Mouse (Mus musculus) heart, embryonic 13.5 days (tissue): ENCODE measurements around the gene Katnb1. TPM values are rescaled to one million over a fixed set of nuclear protein-coding genes. Genes with fewer than 3 reads are reported as not detected.
A peak's percentile ranks its signal among the peaks of the same experiment; 100 is the strongest.

ENCODE experiments used
- ATAC-seq: fragments of 200-750 bp; cut with Nextera tagmentation; 2 replicates; pipeline ENCODE4 v1.8.0; 2017; ENCODE audit warnings: moderate TSS enrichment; ENCODE audit not compliant: insufficient number of reproducible peaks, low FRiP score, low TSS enrichment; ENCODE audit errors: extremely low read depth
- H3K27ac ChIP-seq: fragments of 300-500 bp; sonication (generic); replicated peaks from 2 replicates; pipeline ENCODE4 v1.5.1; 2015; ENCODE audit warnings: moderate library complexity, mild to moderate bottlenecking, inconsistent platforms
- H3K27me3 ChIP-seq: fragments of 300-500 bp; sonication (generic); replicated peaks from 2 replicates; pipeline ENCODE4 v1.6.1; 2015; ENCODE audit warnings: mild to moderate bottlenecking, inconsistent platforms
- H3K36me3 ChIP-seq: fragments of 300-500 bp; sonication (generic); 2 replicates; pipeline ENCODE4 v1.6.1; 2015; ENCODE audit warnings: mild to moderate bottlenecking, inconsistent platforms
- H3K4me1 ChIP-seq: fragments of 300-500 bp; sonication (generic); 2 replicates; pipeline ENCODE4 v1.6.1; 2015; ENCODE audit warnings: inconsistent platforms
- H3K4me2 ChIP-seq: fragments of 300-500 bp; sonication (generic); 2 replicates; pipeline ENCODE4 v1.6.1; 2015; ENCODE audit warnings: inconsistent platforms, mild to moderate bottlenecking, moderate library complexity
- H3K4me3 ChIP-seq: fragments of 300-500 bp; sonication (generic); 2 replicates; pipeline ENCODE4 v1.5.1; 2015; ENCODE audit warnings: moderate library complexity, mild to moderate bottlenecking, inconsistent platforms
- H3K9ac ChIP-seq: fragments of 300-500 bp; sonication (generic); 2 replicates; pipeline ENCODE4 v1.6.1; 2015; ENCODE audit warnings: inconsistent platforms, mild to moderate bottlenecking, moderate library complexity
- H3K9me3 ChIP-seq: fragments of 300-500 bp; sonication (generic); 2 replicates; pipeline ENCODE4 v1.6.1; 2016; ENCODE audit warnings: inconsistent platforms
- WGBS: fragments of 180-500 bp; shearing (Covaris S2); methylation state at CpG from one replicate; pipeline ENCODE4 v1.1.7; 2015; ENCODE audit warnings: mixed read lengths; 5-methylcytosine and 5-hydroxymethylcytosine counted together
- polyA plus RNA-seq: library from polyadenylated mRNA; unstranded; fragments of >200 nt; fragmentation: Nextera tagmentation; extraction: Ambion mirVana; gene quantifications from 2 replicates; pipeline ENCODE4 v1.2.1, GENCODE M21; 2015

Katnb1 gene
- polyA plus RNA-seq, 1 experiment from 2014 or later: 16.0 TPM

GRCm38 (mm10) chr8:95130966-95131537 lies 50.1 kb downstream of the Katnb1 start:
- H3K4me3 ChIP-seq: no peak overlapping the region
- H3K9me3 ChIP-seq: no peaks in the 10 kb centered on the region
- no peak overlapping the region for H3K27ac ChIP-seq
- H3K9ac ChIP-seq: no peak overlapping the region
- WGBS: 58% methylated on average over 15 of the region's 15 CpGs
- no peak for ATAC-seq
- no peak overlapping the region for H3K4me2 ChIP-seq
- peaks cover 52% of the 10 kb centered on the region for H3K36me3 ChIP-seq
- H3K27me3 ChIP-seq: no peaks in the 10 kb centered on the region; the same call in 1 of the 2 replicates
- 0 out of 2 replicates have a peak, but pooled peaks cover 5% of the 10 kb centered on the region for H3K4me1 ChIP-seq

- peaks cover 6% of the 10 kb centered on the region for H3K4me1 ChIP-seq
- WGBS: 72% methylated on average over 5 of the region's 5 CpGs
Observed at GRCm38 (mm10) chr8:95131983-95132382, 51.0 kb downstream of the Katnb1 start.

GRCm38 (mm10) chr8:95134186-95134585 lies 53.2 kb downstream of the Katnb1 start:
- whole genome bisulfite sequencing: 86% methylated on average over 2 of the region's 2 CpGs
- Histone ChIP-seq H3K4me2 (no peak overlapping the region), H3K4me3 (no peak overlapping the region), H3K4me1 (peaks cover 25% of the 10 kb centered on the region), H3K27ac (no peak overlapping the region), H3K36me3 (peaks cover 29% of the 10 kb centered on the region), H3K9ac (no peak overlapping the region), H3K27me3 (peaks cover 18% of the 10 kb centered on the region), H3K9me3 (no peaks in the 10 kb centered on the region)
- ATAC-seq: no peak

More at GRCm38 (mm10) chr8:95131983-95132382, 51.0 kb downstream of the Katnb1 start:
- no peak overlapping the region for H3K27ac ChIP-seq
- H3K4me3 ChIP-seq: no peak overlapping the region
- H3K27me3 ChIP-seq: peaks cover 9% of the 10 kb centered on the region
- no peak for ATAC-seq
- H3K36me3 ChIP-seq: peaks cover 47% of the 10 kb centered on the region
- H3K9ac ChIP-seq: no peak overlapping the region
- H3K9me3 ChIP-seq: no peaks in the 10 kb centered on the region
- H3K4me2 ChIP-seq: no peak overlapping the region

- ATAC-seq: no peak
- no peak overlapping the region for H3K27ac ChIP-seq
- H3K36me3 ChIP-seq: peaks cover 29% of the 10 kb centered on the region
- peaks cover 26% of the 10 kb centered on the region for H3K4me1 ChIP-seq
- 47% methylated on average over 3 of the region's 3 CpGs for WGBS
- no peaks in the 10 kb centered on the region for H3K9me3 ChIP-seq
- peaks cover 22% of the 10 kb centered on the region for H3K27me3 ChIP-seq
- no peak overlapping the region for H3K4me2 ChIP-seq
- no peak overlapping the region for H3K4me3 ChIP-seq
- H3K9ac ChIP-seq: no peak overlapping the region
Observed at GRCm38 (mm10) chr8:95135242-95135641, 54.3 kb downstream of the Katnb1 start.

GRCm38 (mm10) chr8:95136218-95136617 lies 55.2 kb downstream of the Katnb1 start:
- ATAC-seq: no peak
- H3K4me3 ChIP-seq: no peak overlapping the region
- peaks cover 32% of the 10 kb centered on the region for H3K4me1 ChIP-seq
- H3K27ac ChIP-seq: no peak overlapping the region
- WGBS: 78% methylated on average over 3 of the region's 3 CpGs
- H3K9me3 ChIP-seq: no peaks in the 10 kb centered on the region
- H3K4me2 ChIP-seq: no peak overlapping the region
- no peak overlapping the region for H3K9ac ChIP-seq
- H3K27me3 ChIP-seq: peaks cover 26% of the 10 kb centered on the region
- H3K36me3 ChIP-seq: peaks cover 29% of the 10 kb centered on the region

- Histone ChIP-seq H3K27ac (no peak overlapping the region), H3K9me3 (no peaks in the 10 kb centered on the region), H3K9ac (peak overlapping the region; percentile 63), H3K4me2 (peak overlapping the region; percentile 76), H3K36me3 (peaks cover 28% of the 10 kb centered on the region), H3K4me3 (peak overlapping the region; percentile 48), H3K4me1 (peaks cover 39% of the 10 kb centered on the region), H3K27me3 (peaks cover 26% of the 10 kb centered on the region)
- ATAC-seq: no peak
- 39% methylated on average over 12 of the region's 12 CpGs for WGBS
Observed at GRCm38 (mm10) chr8:95137201-95137600, 56.2 kb downstream of the Katnb1 start.

GRCm38 (mm10) chr8:95137641-95138098 lies 56.7 kb downstream of the Katnb1 start:
- no peak overlapping the region for H3K27ac ChIP-seq
- H3K27me3 ChIP-seq: peaks cover 26% of the 10 kb centered on the region
- WGBS: 8% methylated on average over 28 of the region's 28 CpGs
- no peak for ATAC-seq
- H3K36me3 ChIP-seq: peaks cover 24% of the 10 kb centered on the region
- peak overlapping the region; percentile 48 for H3K4me3 ChIP-seq
- peak overlapping the region; percentile 63 for H3K9ac ChIP-seq
- H3K9me3 ChIP-seq: no peaks in the 10 kb centered on the region
- H3K4me2 ChIP-seq: peak overlapping the region; percentile 76
- H3K4me1 ChIP-seq: peaks cover 41% of the 10 kb centered on the region

- Histone ChIP-seq H3K27ac (no peak overlapping the region), H3K9ac (peak overlapping the region; percentile 63; the same call in 1 of the 2 replicates)
- ATAC-seq: no peak
Observed at GRCm38 (mm10) chr8:95138341-95139050, 57.5 kb downstream of the Katnb1 start.

GRCm38 (mm10) chr8:95139051-95139365 lies 58.0 kb downstream of the Katnb1 start:
- Histone ChIP-seq H3K9ac (no peak overlapping the region), H3K4me3 (no peak overlapping the region), H3K4me1 (peaks cover 55% of the 10 kb centered on the region), H3K9me3 (no peaks in the 10 kb centered on the region), H3K36me3 (peaks cover 13% of the 10 kb centered on the region; the same call in 1 of the 2 replicates), H3K27ac (no peak overlapping the region), H3K4me2 (no peak overlapping the region), H3K27me3 (peaks cover 26% of the 10 kb centered on the region)
- no peak for ATAC-seq
- WGBS: 46% methylated on average over 1 of the region's 1 CpGs

More at GRCm38 (mm10) chr8:95138341-95139050, 57.5 kb downstream of the Katnb1 start:
- Histone ChIP-seq H3K4me3 (peak overlapping the region; percentile 48), H3K36me3 (peaks cover 16% of the 10 kb centered on the region), H3K27me3 (peaks cover 26% of the 10 kb centered on the region), H3K4me2 (peak overlapping the region; percentile 76), H3K9me3 (no peaks in the 10 kb centered on the region), H3K4me1 (peaks cover 49% of the 10 kb centered on the region)
- 30% methylated on average over 6 of the region's 6 CpGs for WGBS

GRCm38 (mm10) chr8:95140555-95140954 lies 59.6 kb downstream of the Katnb1 start:
- Histone ChIP-seq H3K36me3 (peaks cover 5% of the 10 kb centered on the region; the same call in 1 of the 2 replicates), H3K4me3 (peak overlapping the region; percentile 78), H3K27ac (0 out of 2 replicates have a peak overlapping the region, but pooled peaks have one; percentile 8), H3K9me3 (no peaks in the 10 kb centered on the region), H3K27me3 (peaks cover 26% of the 10 kb centered on the region), H3K4me1 (peaks cover 65% of the 10 kb centered on the region), H3K4me2 (peak overlapping the region; percentile 94), H3K9ac (peak overlapping the region; percentile 33)
- no peak for ATAC-seq
- 44% methylated on average over 5 of the region's 5 CpGs for WGBS

- no peak for ATAC-seq
- Histone ChIP-seq H3K36me3 (peaks cover 5% of the 10 kb centered on the region; the same call in 1 of the 2 replicates), H3K9me3 (no peaks in the 10 kb centered on the region), H3K9ac (peak overlapping the region; percentile 93), H3K4me2 (peak overlapping the region; percentile 94), H3K27me3 (peaks cover 26% of the 10 kb centered on the region), H3K27ac (peak overlapping the region; percentile 74; the same call in 1 of the 2 replicates), H3K4me3 (peak overlapping the region; percentile 78), H3K4me1 (peaks cover 67% of the 10 kb centered on the region)
- WGBS: 73% methylated on average over 1 of the region's 1 CpGs
Observed at GRCm38 (mm10) chr8:95141026-95141425, 60.0 kb downstream of the Katnb1 start.
